Mouse (Mus musculus): ENCODE measurements around the gene Mtus2. TPM values are rescaled to one million over a fixed set of nuclear protein-coding genes. Genes with fewer than 3 reads are reported as not detected.
A peak's percentile ranks its signal among the peaks of the same experiment; 100 is the strongest.

Mtus2 gene
- polyA plus RNA-seq, 1 experiment = 33.3 TPM

DNA sequence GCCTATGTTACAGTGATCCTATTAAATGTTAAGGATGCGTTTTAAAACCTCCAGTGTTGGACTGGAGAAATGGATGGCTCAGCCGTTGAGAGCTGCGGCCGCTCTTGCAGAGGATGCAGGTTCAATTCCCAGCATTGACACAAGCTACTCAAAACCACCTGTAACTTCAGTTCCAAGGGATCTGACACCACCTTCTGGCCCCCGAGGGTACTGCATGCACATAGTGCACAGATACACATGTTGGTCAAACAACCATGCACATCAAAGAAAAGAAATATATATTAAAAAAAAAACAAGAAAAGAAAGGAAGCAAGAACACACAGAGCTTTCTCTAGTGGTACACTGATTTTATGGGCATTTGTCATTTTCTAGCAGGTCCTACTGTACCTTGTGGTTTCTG is 116.3 kb downstream of the Mtus2 start:
- Histone ChIP-seq H3K4me3 (replicated peaks; ENCODE audit: insufficient read depth, low read depth, low read length) (no peak overlapping the region), H3K27me3 (ENCODE audit: control insufficient read depth, insufficient read depth, low read length) (no peaks in the 10 kb centered on the region), H3K4me1 (ENCODE audit: control insufficient read depth, insufficient read depth, low read length) (peaks cover 4% of the 10 kb centered on the region; the same call in 1 of the 2 replicates), H3K27ac (ENCODE audit: insufficient read depth, low read length) (no peak overlapping the region)
- no peak for DNase-seq
- WGBS = 95% methylated on average over 5 of the region's 5 CpGs
- no peak for TF ChIP-seq POLR2A (IDR thresholded peaks at IDR 0.05; ENCODE audit: borderline replicate concordance, insufficient read depth, low read length)
- TF ChIP-seq CTCF (IDR thresholded peaks at IDR 0.05; ENCODE audit: borderline replicate concordance, insufficient read depth, low read depth, low read length) = peak; percentile 54; the same call in 1 of the 2 replicates

- Histone ChIP-seq H3K27ac (ENCODE audit: insufficient read depth, low read length) (no peak overlapping the region), H3K4me3 (replicated peaks; ENCODE audit: insufficient read depth, low read depth, low read length) (no peak overlapping the region), H3K4me1 (ENCODE audit: control insufficient read depth, insufficient read depth, low read length) (no peaks in the 10 kb centered on the region), H3K27me3 (ENCODE audit: control insufficient read depth, insufficient read depth, low read length) (no peaks in the 10 kb centered on the region)
- WGBS = 77% methylated on average over 3 of the region's 3 CpGs
- DNase-seq = no peak
- TF ChIP-seq POLR2A (IDR thresholded peaks at IDR 0.05; ENCODE audit: borderline replicate concordance, insufficient read depth, low read length) = no peak
- TF ChIP-seq CTCF (IDR thresholded peaks at IDR 0.05; ENCODE audit: borderline replicate concordance, insufficient read depth, low read depth, low read length) = peak; percentile 26; the same call in 1 of the 2 replicates
Observed at GRCm38 (mm10) chr5:148079732-148080131, 122.6 kb downstream of the Mtus2 start.

DNA sequence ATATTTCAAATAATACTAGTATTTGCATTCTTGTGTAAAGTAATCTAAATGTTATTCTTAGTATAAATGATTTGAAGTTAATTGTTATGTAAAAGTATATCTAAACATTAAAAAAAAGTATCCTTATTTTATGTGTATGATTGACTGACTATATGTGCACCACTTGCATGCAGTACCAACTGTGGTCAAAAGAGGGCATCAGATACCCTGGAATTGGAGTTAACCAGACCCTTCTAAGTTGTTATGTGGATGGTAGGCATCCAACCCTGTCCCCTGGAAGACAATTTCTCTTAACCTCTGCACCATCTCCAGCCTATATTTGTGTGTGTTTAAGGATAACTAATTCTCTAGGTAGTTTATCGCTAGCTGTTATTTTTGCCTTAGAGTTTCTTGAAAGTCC is 126.4 kb downstream of the Mtus2 start:
- Histone ChIP-seq H3K27ac (ENCODE audit: insufficient read depth, low read length) (no peak overlapping the region), H3K4me3 (replicated peaks; ENCODE audit: insufficient read depth, low read depth, low read length) (no peak overlapping the region), H3K27me3 (ENCODE audit: control insufficient read depth, insufficient read depth, low read length) (no peaks in the 10 kb centered on the region), H3K4me1 (ENCODE audit: control insufficient read depth, insufficient read depth, low read length) (peaks cover 6% of the 10 kb centered on the region; the same call in 1 of the 2 replicates)
- no peak for DNase-seq
- no peak for TF ChIP-seq CTCF (IDR thresholded peaks at IDR 0.05; ENCODE audit: borderline replicate concordance, insufficient read depth, low read depth, low read length)
- TF ChIP-seq POLR2A (IDR thresholded peaks at IDR 0.05; ENCODE audit: borderline replicate concordance, insufficient read depth, low read length) = no peak
- WGBS = 97% methylated on average over 1 of the region's 1 CpGs

- no peak for DNase-seq
- 83% methylated on average over 5 of the region's 5 CpGs for WGBS
- TF ChIP-seq POLR2A (IDR thresholded peaks at IDR 0.05; ENCODE audit: borderline replicate concordance, insufficient read depth, low read length) (no peak), CTCF (IDR thresholded peaks at IDR 0.05; ENCODE audit: borderline replicate concordance, insufficient read depth, low read depth, low read length) (no peak)
Observed at GRCm38 (mm10) chr5:148084766-148085165, 127.6 kb downstream of the Mtus2 start.

DNA sequence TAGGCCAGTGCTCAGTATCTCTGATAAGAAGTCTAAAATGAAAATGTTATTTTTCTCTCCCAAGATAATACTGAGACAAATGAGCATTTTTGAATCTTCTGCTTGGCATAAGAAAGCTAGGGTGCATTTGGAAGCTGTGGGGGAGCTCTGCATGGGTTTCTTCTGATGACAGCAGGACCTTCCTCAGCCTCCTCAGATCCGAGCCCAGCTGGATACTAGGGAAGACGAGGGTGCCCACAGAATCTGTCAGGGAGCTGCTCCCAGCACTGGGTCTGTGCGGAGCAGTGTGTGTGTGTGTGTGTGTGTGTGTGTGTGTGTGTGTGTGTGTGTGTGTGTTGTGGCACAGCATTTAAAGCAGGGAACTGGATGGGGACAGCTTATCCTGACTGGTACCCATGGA is 130.7 kb downstream of the Mtus2 start:
- no peaks in the 10 kb centered on the region for H3K27me3 ChIP-seq (ENCODE audit: control insufficient read depth, insufficient read depth, low read length)
- 11% methylated on average over 3 of the region's 3 CpGs for WGBS
- no peak overlapping the region for H3K4me3 ChIP-seq (replicated peaks; ENCODE audit: insufficient read depth, low read depth, low read length)
- TF ChIP-seq POLR2A (IDR thresholded peaks at IDR 0.05; ENCODE audit: borderline replicate concordance, insufficient read depth, low read length) (no peak), CTCF (IDR thresholded peaks at IDR 0.05; ENCODE audit: borderline replicate concordance, insufficient read depth, low read depth, low read length) (no peak)
- H3K4me1 ChIP-seq (ENCODE audit: control insufficient read depth, insufficient read depth, low read length) = peaks cover 25% of the 10 kb centered on the region
- peak; percentile 23 to 35 for DNase-seq
- peak overlapping the region; percentile 63 for H3K27ac ChIP-seq (ENCODE audit: insufficient read depth, low read length)

More at GRCm38 (mm10) chr5:148084766-148085165, 127.6 kb downstream of the Mtus2 start:
- no peak overlapping the region for H3K27ac ChIP-seq (ENCODE audit: insufficient read depth, low read length)
- no peak overlapping the region for H3K4me3 ChIP-seq (replicated peaks; ENCODE audit: insufficient read depth, low read depth, low read length)
- H3K4me1 ChIP-seq (ENCODE audit: control insufficient read depth, insufficient read depth, low read length) = peaks cover 9% of the 10 kb centered on the region; the same call in 1 of the 2 replicates
- no peaks in the 10 kb centered on the region for H3K27me3 ChIP-seq (ENCODE audit: control insufficient read depth, insufficient read depth, low read length)

DNA sequence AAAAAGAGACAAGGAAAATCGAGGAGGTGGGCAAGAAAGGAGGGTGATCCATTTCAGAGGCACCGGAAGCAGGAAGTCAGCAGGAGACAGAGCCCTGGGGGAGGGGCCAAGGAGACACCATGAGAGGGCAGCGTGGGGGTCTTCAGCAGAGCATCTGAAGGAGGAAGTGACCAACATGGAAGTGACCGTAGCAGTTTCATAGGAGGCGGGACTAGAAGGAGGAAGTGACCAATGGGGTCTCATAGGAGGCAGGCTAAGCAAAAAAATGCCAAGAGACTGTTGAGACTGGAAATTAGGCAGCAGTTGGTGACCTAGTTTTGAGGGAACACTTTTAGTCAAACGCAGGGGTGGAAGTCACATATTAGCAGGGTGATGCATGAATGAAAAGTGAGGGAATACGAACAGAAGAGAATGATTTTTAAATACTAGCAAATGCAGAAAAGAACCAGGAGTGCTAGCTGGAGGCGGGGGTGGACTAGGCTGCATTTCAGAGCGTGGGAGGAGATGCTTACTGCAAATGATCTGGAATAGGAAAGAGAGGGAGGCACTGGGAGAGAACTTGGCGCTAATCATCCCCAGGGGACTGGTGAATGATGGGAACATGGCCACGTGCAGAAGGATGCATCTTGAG is 133.2 kb downstream of the Mtus2 start:
- Histone ChIP-seq H3K4me3 (replicated peaks; ENCODE audit: insufficient read depth, low read depth, low read length) (peak overlapping the region; percentile 25), H3K4me1 (ENCODE audit: control insufficient read depth, insufficient read depth, low read length) (peaks cover 29% of the 10 kb centered on the region), H3K27ac (ENCODE audit: insufficient read depth, low read length) (peak overlapping the region; percentile 99), H3K27me3 (ENCODE audit: control insufficient read depth, insufficient read depth, low read length) (no peaks in the 10 kb centered on the region)
- 17% methylated on average over 11 of the region's 11 CpGs for WGBS
- peak; percentile 80 to 84 for DNase-seq
- no peak for TF ChIP-seq CTCF (IDR thresholded peaks at IDR 0.05; ENCODE audit: borderline replicate concordance, insufficient read depth, low read depth, low read length)
- TF ChIP-seq POLR2A (IDR thresholded peaks at IDR 0.05; ENCODE audit: borderline replicate concordance, insufficient read depth, low read length) = no peak

DNA sequence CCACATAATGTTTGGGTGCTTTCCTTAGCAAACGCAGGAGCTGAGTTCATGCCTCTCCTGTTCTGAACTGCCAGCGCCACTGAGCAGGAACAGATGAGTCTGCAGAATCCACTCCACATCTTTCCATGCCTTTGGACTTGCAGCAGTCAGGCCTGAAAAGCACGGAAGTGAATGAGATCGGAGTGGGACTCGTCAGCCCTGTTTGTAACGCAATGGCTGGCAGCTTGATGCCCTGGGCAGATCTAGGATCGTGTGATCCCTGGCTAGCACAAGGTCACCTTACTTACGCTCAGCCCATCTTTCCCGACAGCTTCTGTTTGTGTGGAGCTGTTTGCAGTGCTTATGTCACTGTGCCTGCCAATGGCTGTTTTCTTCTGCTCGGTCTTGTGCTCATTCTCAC is 137.5 kb downstream of the Mtus2 start:
- no peaks in the 10 kb centered on the region for H3K27me3 ChIP-seq (ENCODE audit: control insufficient read depth, insufficient read depth, low read length)
- peak in 1 of 2 experiments; percentile 36 for DNase-seq
- no peak for TF ChIP-seq POLR2A (IDR thresholded peaks at IDR 0.05; ENCODE audit: borderline replicate concordance, insufficient read depth, low read length)
- no peak for TF ChIP-seq CTCF (IDR thresholded peaks at IDR 0.05; ENCODE audit: borderline replicate concordance, insufficient read depth, low read depth, low read length)
- peaks cover 22% of the 10 kb centered on the region for H3K4me1 ChIP-seq (ENCODE audit: control insufficient read depth, insufficient read depth, low read length)
- WGBS = 23% methylated on average over 10 of the region's 10 CpGs
- peak overlapping the region; percentile 8; the same call in 1 of the 2 replicates for H3K27ac ChIP-seq (ENCODE audit: insufficient read depth, low read length)
- H3K4me3 ChIP-seq (replicated peaks; ENCODE audit: insufficient read depth, low read depth, low read length) = no peak overlapping the region

DNA sequence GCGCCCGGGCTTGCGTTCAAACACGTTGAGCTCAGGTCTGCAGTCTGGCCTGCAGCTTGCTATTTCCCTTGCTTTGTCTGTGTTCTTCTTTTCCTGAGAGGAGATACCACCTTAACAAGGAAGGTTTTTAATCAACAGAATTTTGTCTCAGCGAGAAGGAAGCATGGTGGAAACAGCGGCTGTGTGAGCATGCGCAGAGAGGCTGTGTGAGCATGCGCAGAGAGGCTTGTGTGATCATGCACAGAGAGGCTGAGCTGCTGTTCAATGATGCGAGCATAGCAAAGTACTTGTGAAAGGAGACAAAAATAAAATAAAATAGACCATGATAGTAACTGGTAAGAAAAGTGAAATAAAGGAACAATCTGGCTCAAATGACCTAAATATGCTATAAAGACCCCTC is 142.2 kb downstream of the Mtus2 start:
- Histone ChIP-seq H3K27me3 (ENCODE audit: control insufficient read depth, insufficient read depth, low read length) (no peaks in the 10 kb centered on the region), H3K4me3 (replicated peaks; ENCODE audit: insufficient read depth, low read depth, low read length) (no peak overlapping the region), H3K4me1 (ENCODE audit: control insufficient read depth, insufficient read depth, low read length) (peaks cover 10% of the 10 kb centered on the region), H3K27ac (ENCODE audit: insufficient read depth, low read length) (no peak overlapping the region)
- no peak for DNase-seq
- WGBS = 91% methylated on average over 9 of the region's 9 CpGs
- no peak for TF ChIP-seq POLR2A (IDR thresholded peaks at IDR 0.05; ENCODE audit: borderline replicate concordance, insufficient read depth, low read length)
- no peak for TF ChIP-seq CTCF (IDR thresholded peaks at IDR 0.05; ENCODE audit: borderline replicate concordance, insufficient read depth, low read depth, low read length)
